Mouse (Mus musculus): ENCODE measurements around the gene Msantd3. TPM values are rescaled to one million over a fixed set of nuclear protein-coding genes. Genes with fewer than 3 reads are reported as not detected.

The Msantd3 gene
- 2.0 to 6.0 TPM (median 2.3 TPM) in 3 replicates for total RNA-seq (2017)

DNA sequence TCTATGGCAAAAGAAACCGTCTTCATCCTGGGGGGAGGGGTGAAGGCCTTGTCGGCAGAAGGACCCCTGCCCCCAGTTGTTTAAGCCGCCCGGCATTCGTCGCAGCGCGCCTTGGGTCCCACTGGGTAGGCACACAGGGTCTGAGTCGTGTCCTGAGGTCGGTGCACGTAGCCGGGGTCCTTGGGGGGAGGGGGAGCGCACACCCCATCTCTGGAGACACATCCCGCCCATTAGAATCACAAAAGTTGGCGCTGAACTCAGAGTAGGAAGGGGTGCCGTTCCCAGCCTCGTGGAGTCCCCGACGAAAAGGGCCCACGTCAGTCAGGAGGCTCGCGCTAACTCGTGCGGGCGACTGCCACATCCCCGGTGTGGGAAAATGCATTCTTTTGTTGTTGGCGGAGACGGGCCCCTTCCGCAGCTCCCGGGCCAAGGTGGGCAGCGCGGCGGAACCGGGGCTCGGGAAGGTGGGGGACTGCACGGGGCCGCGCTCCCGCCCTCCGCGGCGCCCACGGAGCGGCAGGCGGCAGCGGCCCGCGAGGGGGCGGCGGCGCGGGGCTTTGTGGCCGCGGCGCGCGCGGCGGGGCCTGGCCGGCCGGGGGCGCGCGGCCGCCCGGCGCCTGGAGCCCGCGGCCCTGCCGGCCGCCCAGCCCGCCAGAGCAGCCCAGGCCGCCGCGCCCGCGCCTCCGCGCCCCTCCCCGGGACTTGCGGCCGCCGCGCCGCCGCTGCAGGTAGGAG, at the start of gene Msantd3:
Gene Msantd3 (plus strand): TSS at position 95 of the 735 bp plus-strand sequence.
- ATAC-seq (replicated peaks; ENCODE audit: insufficient number of reproducible peaks, low FRiP score, low TSS enrichment, poor library complexity, severe bottlenecking): 0 out of 2 replicates have a peak, but pooled peaks have one; percentile 13

DNA sequence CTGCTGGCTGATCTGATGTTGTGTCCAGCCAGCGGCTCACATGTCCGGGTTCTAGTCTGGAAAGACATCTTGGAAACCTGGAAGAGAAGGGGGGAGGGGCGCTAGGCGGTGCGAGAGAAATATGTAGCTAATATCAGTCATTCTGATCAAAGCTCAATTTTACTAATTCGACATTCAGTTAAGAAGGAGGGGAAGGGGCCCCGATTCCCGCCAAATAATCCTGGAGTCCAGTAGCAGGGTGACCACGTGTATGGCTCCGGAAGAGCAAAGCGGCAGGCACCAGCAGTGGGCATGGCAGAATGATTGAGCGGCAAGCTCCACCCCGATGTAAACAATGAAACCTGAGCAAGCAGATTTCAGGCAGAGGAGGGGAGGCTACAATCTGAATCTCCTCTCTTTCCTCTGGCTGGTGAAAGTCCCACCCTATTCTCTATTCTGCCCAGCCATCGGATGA, 48.4 kb upstream of the Msantd3 start:
- ATAC-seq (replicated peaks; ENCODE audit: insufficient number of reproducible peaks, low FRiP score, low TSS enrichment, poor library complexity, severe bottlenecking): no peak

GRCm38 (mm10) chr4:48492510-48492909, 47.2 kb upstream of the Msantd3 start:
- no peak for ATAC-seq (replicated peaks; ENCODE audit: insufficient number of reproducible peaks, low FRiP score, low TSS enrichment, poor library complexity, severe bottlenecking)

- ATAC-seq (replicated peaks; ENCODE audit: insufficient number of reproducible peaks, low FRiP score, low TSS enrichment, poor library complexity, severe bottlenecking): no peak
These were observed 28.9 kb upstream of the Msantd3 start for GRCm38 (mm10) chr4:48510861-48511260.

GRCm38 (mm10) chr4:48529559-48529958, 10.2 kb upstream of the Msantd3 start:
- ATAC-seq (replicated peaks; ENCODE audit: insufficient number of reproducible peaks, low FRiP score, low TSS enrichment, poor library complexity, severe bottlenecking): no peak

DNA sequence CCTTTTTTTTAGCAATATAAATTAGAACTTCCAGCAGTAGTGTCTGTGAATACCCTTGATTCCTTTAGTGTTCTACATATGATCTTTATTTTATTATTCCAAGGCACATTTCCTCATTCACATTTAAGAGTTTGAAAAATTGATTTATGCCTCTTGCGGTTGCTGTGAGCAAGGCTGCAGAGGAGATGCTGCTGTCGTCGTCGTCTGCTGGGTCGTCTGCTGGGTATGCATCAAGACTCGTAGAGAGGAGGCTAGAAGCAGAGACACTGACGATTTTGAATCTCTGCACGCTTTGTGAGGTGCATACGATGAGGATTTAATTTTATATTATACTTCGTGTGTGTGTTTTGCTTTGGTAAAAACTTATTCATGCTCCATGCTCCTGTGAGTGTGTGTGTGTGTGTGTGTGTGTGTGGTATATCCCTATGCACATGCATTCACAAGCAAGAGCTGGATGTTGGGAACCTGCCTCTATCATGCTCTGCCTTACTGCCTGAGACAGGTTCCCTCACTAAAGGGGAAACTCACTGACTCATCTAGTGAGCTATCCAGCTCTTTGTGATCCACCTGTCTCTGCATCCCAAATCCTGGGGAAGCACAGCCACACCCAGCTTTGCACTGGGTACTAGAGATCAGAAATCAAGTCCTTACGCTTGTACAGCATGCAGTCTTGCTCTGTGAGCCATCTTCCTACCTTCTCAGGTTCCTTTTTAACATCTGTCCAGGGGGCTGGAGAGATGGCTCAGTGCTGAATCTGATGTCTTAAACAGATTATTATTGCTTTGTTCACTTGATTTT, 7.7 kb upstream of the Msantd3 start:
- ATAC-seq (replicated peaks; ENCODE audit: insufficient number of reproducible peaks, low FRiP score, low TSS enrichment, poor library complexity, severe bottlenecking): no peak

GRCm38 (mm10) chr4:48536275-48536674, 3.5 kb upstream of the Msantd3 start:
- no peak for ATAC-seq (replicated peaks; ENCODE audit: insufficient number of reproducible peaks, low FRiP score, low TSS enrichment, poor library complexity, severe bottlenecking)

DNA sequence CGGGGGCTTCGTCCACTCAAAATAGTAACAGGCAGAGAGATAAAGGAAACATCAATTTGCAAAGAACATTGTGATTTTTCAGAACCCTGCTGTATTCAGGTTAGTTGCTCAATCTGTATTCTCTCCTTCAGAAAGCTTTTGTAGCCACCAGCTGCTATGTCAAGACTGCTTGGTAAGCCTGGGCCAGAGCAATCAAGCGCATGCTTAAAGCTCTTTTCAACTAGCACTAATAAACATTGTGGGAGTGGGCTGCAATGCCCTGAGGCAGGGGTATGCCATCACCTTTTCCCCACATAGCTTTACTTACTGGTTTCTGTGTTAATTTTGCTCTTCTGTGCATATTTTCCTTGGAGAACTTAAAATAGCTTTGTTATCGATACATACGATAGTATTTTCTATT, 2.7 kb upstream of the Msantd3 start:
- ATAC-seq (replicated peaks; ENCODE audit: insufficient number of reproducible peaks, low FRiP score, low TSS enrichment, poor library complexity, severe bottlenecking): no peak

- no peak for ATAC-seq (replicated peaks; ENCODE audit: insufficient number of reproducible peaks, low FRiP score, low TSS enrichment, poor library complexity, severe bottlenecking)
These were observed 1.2 kb upstream of the Msantd3 start for GRCm38 (mm10) chr4:48538581-48538980.

DNA sequence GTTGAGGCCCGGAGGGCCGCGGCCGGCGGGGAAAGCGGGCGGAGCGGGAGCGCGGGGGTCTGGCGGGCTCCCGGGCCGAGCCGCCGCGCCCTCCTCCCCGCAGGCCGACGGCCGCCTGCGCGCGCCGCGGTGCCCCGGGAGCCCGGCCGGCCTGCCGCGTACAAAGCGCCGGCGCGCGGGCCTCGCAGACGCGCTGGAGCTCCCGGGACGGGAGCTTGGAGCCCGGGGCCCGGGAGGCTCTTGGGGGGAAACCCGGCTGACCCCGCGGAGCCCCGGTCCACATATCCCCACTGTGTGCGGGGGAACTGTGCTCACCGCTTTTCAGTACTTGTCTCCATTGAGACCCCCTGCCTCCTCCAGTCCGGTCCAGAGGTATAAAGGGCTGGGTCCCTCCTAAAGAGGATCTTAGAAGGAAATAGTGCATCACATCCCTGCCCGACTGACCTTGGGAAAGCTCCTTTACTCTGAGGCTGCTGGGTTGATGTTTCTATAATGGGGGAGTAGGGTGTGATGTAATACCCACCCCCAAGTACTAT, 909 bp downstream of the Msantd3 start:
- no peak for ATAC-seq (replicated peaks; ENCODE audit: insufficient number of reproducible peaks, low FRiP score, low TSS enrichment, poor library complexity, severe bottlenecking)

- no peak for ATAC-seq (replicated peaks; ENCODE audit: insufficient number of reproducible peaks, low FRiP score, low TSS enrichment, poor library complexity, severe bottlenecking)
These were observed 2.0 kb downstream of the Msantd3 start for GRCm38 (mm10) chr4:48541526-48542250.

DNA sequence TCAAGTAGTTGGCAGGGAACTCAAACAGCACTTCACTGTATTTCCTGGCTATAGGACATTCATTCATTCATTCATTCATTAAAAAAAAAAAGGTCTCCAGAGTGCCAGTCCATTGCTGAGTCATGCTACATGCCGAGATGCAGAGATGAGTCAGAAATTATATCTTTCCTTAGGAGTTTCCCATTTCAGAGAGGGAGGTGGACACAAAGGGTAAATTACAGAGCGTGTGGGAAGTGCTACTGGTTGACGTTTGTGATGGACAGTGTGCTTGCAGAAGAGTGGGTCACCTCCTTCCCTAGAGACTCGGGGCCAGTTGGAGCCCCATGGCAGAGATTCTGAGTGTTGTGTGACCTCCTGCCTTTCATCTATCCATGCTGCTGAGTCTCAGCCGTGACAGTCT, 2.6 kb downstream of the Msantd3 start:
- no peak for ATAC-seq (replicated peaks; ENCODE audit: insufficient number of reproducible peaks, low FRiP score, low TSS enrichment, poor library complexity, severe bottlenecking)

GRCm38 (mm10) chr4:48543071-48543865, 3.5 kb downstream of the Msantd3 start:
- no peak for ATAC-seq (replicated peaks; ENCODE audit: insufficient number of reproducible peaks, low FRiP score, low TSS enrichment, poor library complexity, severe bottlenecking)

GRCm38 (mm10) chr4:48544141-48544540, 4.4 kb downstream of the Msantd3 start:
- no peak for ATAC-seq (replicated peaks; ENCODE audit: insufficient number of reproducible peaks, low FRiP score, low TSS enrichment, poor library complexity, severe bottlenecking)

- no peak for ATAC-seq (replicated peaks; ENCODE audit: insufficient number of reproducible peaks, low FRiP score, low TSS enrichment, poor library complexity, severe bottlenecking)
These were observed 6.2 kb downstream of the Msantd3 start for GRCm38 (mm10) chr4:48545966-48546365.

- ATAC-seq (replicated peaks; ENCODE audit: insufficient number of reproducible peaks, low FRiP score, low TSS enrichment, poor library complexity, severe bottlenecking): no peak
These were observed 7.1 kb downstream of the Msantd3 start for GRCm38 (mm10) chr4:48546568-48547496.

GRCm38 (mm10) chr4:48548393-48549045, 8.8 kb downstream of the Msantd3 start:
- no peak for ATAC-seq (replicated peaks; ENCODE audit: insufficient number of reproducible peaks, low FRiP score, low TSS enrichment, poor library complexity, severe bottlenecking)
